Mouse (Mus musculus) frontal cortex, postnatal 14 days (tissue): Measurements from ENCODE around the gene Ppp1r14b.
"Not testable (repeated sequence)": the region's sequence is repeated elsewhere in the genome, so short reads cannot be mapped to it uniquely, and the experiment has no call there.

Experiments used
- DNase-seq, 2 experiments: peaks; one replicate each; pipeline ENCODE4 v3.0.0; 2022; ENCODE audit warnings: low spot score in 2 of 2

Ppp1r14b gene

GRCm38 (mm10) chr19:6975537-6976521 lies 1.1 kb downstream of the Ppp1r14b start, which contains the start of gene Plcb3:
TSS of gene Plcb3 (minus strand) at chr19:6976470.
- peak; percentile 65 to 81 for DNase-seq

- no peak for DNase-seq
These were observed 3.2 kb downstream of the Ppp1r14b start for GRCm38 (mm10) chr19:6977759-6978638.

- no peak for DNase-seq
These were observed 3.8 kb downstream of the Ppp1r14b start for GRCm38 (mm10) chr19:6978639-6978974.

- DNase-seq = peak; percentile 57 to 60
These were observed 4.3 kb downstream of the Ppp1r14b start for GRCm38 (mm10) chr19:6979001-6979479.

- DNase-seq = peak; percentile 99
These were observed 5.0 kb downstream of the Ppp1r14b start for GRCm38 (mm10) chr19:6979486-6980380.

GRCm38 (mm10) chr19:6980381-6981093 lies 5.8 kb downstream of the Ppp1r14b start, which contains the start of gene Fkbp2:
TSS of gene Fkbp2 (minus strand) at chr19:6980501.
- DNase-seq = peak; percentile 98

- no peak for DNase-seq
These were observed 6.7 kb downstream of the Ppp1r14b start for GRCm38 (mm10) chr19:6981465-6981864.

GRCm38 (mm10) chr19:6983621-6984020 lies 8.9 kb downstream of the Ppp1r14b start:
- no peak for DNase-seq

GRCm38 (mm10) chr19:6985300-6985699 lies 10.5 kb downstream of the Ppp1r14b start:
- no peak for DNase-seq

GRCm38 (mm10) chr19:6985951-6986708 lies 11.4 kb downstream of the Ppp1r14b start:
- no peak for DNase-seq

GRCm38 (mm10) chr19:6987061-6987903 lies 12.5 kb downstream of the Ppp1r14b start, which contains the start of gene Vegfb:
TSS of gene Vegfb (minus strand) at chr19:6987651.
- DNase-seq = peak in 1 of 2 experiments; percentile 51

- DNase-seq = no peak
These were observed 13.1 kb downstream of the Ppp1r14b start for GRCm38 (mm10) chr19:6987904-6988285.

GRCm38 (mm10) chr19:6989251-6989650 lies 14.5 kb downstream of the Ppp1r14b start:
- no peak for DNase-seq

GRCm38 (mm10) chr19:6990712-6991111 lies 15.9 kb downstream of the Ppp1r14b start:
- no peak for DNase-seq

GRCm38 (mm10) chr19:6991166-6991565 lies 16.4 kb downstream of the Ppp1r14b start:
- DNase-seq = not testable (repeated sequence)

- peak; percentile 93 to 94 for DNase-seq
These were observed 17.5 kb downstream of the Ppp1r14b start, which contains the start of gene Dnajc4 for GRCm38 (mm10) chr19:6992011-6992858. TSS of gene Dnajc4 (minus strand) at chr19:6992572.

GRCm38 (mm10) chr19:6993011-6993770 lies 18.4 kb downstream of the Ppp1r14b start:
- no peak for DNase-seq
